Mouse (Mus musculus) G1E (cell line): ENCODE results near the gene Zfx.

Experiments used
- CTCF ChIP-seq: IDR thresholded peaks from 2 replicates; pipeline ENCODE4 v1.5.1; 2012; ENCODE audit warnings: low read depth, low read length, inconsistent platforms, mixed read lengths
- GATA1 ChIP-seq: IDR thresholded peaks from 2 replicates; pipeline ENCODE4 v1.6.1; 2012; ENCODE audit warnings: borderline replicate concordance, low read length, inconsistent platforms, mixed read lengths
- GATA2 ChIP-seq: IDR thresholded peaks from 2 replicates; pipeline ENCODE4 v1.6.1; 2012; ENCODE audit warnings: low read depth, low read length, inconsistent platforms, borderline replicate concordance
- POLR2AphosphoS5 ChIP-seq: IDR thresholded peaks from 2 replicates; pipeline ENCODE4 v1.6.1; 2012; ENCODE audit warnings: low read depth, low read length, inconsistent platforms; ENCODE audit not compliant: insufficient replicate concordance
- TAL1 ChIP-seq: conservative IDR thresholded peaks from 2 replicates; pipeline ENCODE4 v1.6.1; 2012; ENCODE audit warnings: low read depth, low read length, inconsistent platforms, mixed read lengths

DNA sequence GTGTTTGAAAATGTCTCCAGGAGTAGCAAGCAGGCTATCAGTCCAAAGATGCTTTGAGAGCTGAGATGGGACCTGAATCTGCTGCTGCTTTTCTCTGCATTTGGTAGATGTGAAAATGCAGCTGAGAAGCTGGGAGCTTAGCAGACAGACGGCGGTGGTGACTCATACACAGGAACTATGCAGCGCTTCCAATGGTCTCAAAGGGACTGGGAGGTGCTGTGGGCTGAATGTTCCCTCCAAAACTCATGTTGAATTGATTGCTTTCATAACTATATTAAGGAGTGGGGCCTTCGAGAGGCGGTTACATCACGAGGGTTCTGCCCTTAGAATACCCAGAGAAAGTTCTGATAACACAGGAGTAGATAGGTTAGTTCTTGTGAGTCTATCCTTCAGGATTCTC is 62.3 kb downstream of the Zfx start:
- TF ChIP-seq GATA1 (no peak), CTCF (no peak), TAL1 (no peak), POLR2AphosphoS5 (no peak), GATA2 (no peak)
